Mouse (Mus musculus): Measurements from ENCODE around the gene Serpina3i. TPM values are rescaled to one million over a fixed set of nuclear protein-coding genes. Genes with fewer than 3 reads are reported as not detected.

The Serpina3i gene
- 0.27 and 0.55 TPM in 2 replicates for polyA plus RNA-seq (2012; rRNA removed)
- 0.69 and 1.4 TPM in 2 replicates for polyA plus RNA-seq (2014; fragmentation: Nextera tagmentation; extraction: Ambion mirVana)

GRCm38 (mm10) chr12:104262863-104263262 is at the start of gene Serpina3i:
Gene Serpina3i, plus strand, starts transcription at chr12:104263122.
- Histone ChIP-seq H3K4me2 (replicated peaks; ENCODE audit: low read depth, low read length, severe bottlenecking) (no peak within 1 kb of the TSS), H3K9ac (ENCODE audit: low read depth, low read length, severe bottlenecking) (no peak within 1 kb of the TSS), H3K4me3 (replicated peaks; ENCODE audit: low read length) (no peak within 1 kb of the TSS), H3K27ac (replicated peaks; ENCODE audit: low read depth, low read length) (no peak within 1 kb of the TSS), H3K4me1 (ENCODE audit: control insufficient read depth, insufficient read depth, low read length) (no peaks in the 10 kb centered on the region), H3K9me3 (ENCODE audit: control insufficient read depth, low read length) (no peaks in the 10 kb centered on the region), H3K27me3 (ENCODE audit: control insufficient read depth, insufficient read depth, low read length) (no peaks in the 10 kb centered on the region), H3K36me3 (ENCODE audit: control insufficient read depth, insufficient read depth, low read length) (no peaks in the 10 kb centered on the region)
- TF ChIP-seq POLR2A (IDR thresholded peaks at IDR 0.05; ENCODE audit: borderline replicate concordance, extremely low read depth, insufficient read depth, insufficient read length) = no peak
- DNase-seq (ENCODE audit: low spot score) (no peak), ATAC-seq (ENCODE audit: low FRiP score, low read depth) (no peak)

DNA sequence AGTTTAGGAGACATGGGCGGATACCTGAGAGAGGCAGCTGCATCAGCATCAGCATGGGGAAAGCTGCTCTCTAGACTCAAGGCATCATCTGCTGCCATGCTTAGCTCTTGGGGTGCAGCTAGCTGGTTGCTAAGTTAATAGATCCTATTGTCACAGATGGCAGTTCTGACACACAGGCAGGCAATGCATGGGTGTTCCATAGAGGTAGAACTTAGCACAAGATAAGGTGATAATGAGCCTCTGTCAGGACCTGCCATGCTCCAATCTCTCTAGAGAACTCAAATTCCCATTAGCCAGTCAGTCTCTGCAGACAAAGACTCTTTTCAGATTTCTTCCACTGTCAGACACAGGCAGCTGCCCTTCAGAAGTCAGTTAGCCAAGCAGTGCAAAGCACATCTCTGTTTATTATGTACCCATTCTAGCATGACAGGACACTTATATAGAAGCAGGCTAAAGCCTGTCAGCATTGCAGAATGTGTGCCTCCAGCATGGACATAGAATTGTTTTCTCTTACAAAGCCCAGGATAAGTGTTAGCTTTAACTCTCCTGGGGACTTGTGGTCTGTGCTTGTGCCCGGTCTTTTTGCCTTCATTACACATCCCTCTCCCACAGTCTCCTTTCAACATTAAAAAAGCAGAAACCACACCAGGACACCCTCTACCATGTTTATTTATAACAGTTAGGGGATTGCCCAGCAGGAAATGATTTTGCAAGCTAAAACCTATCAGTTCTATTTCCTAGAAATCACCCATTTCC is 49.1 kb upstream of the Serpina3i start:
- ATAC-seq (ENCODE audit: low FRiP score, low read depth) = no peak
- Histone ChIP-seq H3K36me3 (ENCODE audit: control insufficient read depth, insufficient read depth, low read length) (no peaks in the 10 kb centered on the region), H3K4me3 (replicated peaks; ENCODE audit: low read length) (no peak overlapping the region), H3K4me1 (ENCODE audit: control insufficient read depth, insufficient read depth, low read length) (no peaks in the 10 kb centered on the region), H3K9me3 (ENCODE audit: control insufficient read depth, low read length) (no peaks in the 10 kb centered on the region), H3K9ac (ENCODE audit: low read depth, low read length, severe bottlenecking) (no peak overlapping the region), H3K27me3 (ENCODE audit: control insufficient read depth, insufficient read depth, low read length) (no peaks in the 10 kb centered on the region), H3K4me2 (replicated peaks; ENCODE audit: low read depth, low read length, severe bottlenecking) (no peak overlapping the region), H3K27ac (replicated peaks; ENCODE audit: low read depth, low read length) (no peak overlapping the region)
- no peak for DNase-seq (ENCODE audit: low spot score)
- WGBS = 71% methylated on average over 2 of the region's 2 CpGs
- TF ChIP-seq POLR2A (IDR thresholded peaks at IDR 0.05; ENCODE audit: borderline replicate concordance, extremely low read depth, insufficient read depth, insufficient read length) = no peak

GRCm38 (mm10) chr12:104214445-104214753 is 48.5 kb upstream of the Serpina3i start, which contains the start of gene Serpina3f:
Gene Serpina3f, plus strand, starts transcription at chr12:104214544.
- Histone ChIP-seq H3K9me3 (ENCODE audit: control insufficient read depth, low read length) (no peaks in the 10 kb centered on the region), H3K9ac (ENCODE audit: low read depth, low read length, severe bottlenecking) (no peak within 1 kb of the TSS), H3K36me3 (ENCODE audit: control insufficient read depth, insufficient read depth, low read length) (no peaks in the 10 kb centered on the region), H3K4me3 (replicated peaks; ENCODE audit: low read length) (no peak within 1 kb of the TSS), H3K27ac (replicated peaks; ENCODE audit: low read depth, low read length) (no peak within 1 kb of the TSS), H3K4me1 (ENCODE audit: control insufficient read depth, insufficient read depth, low read length) (no peaks in the 10 kb centered on the region), H3K4me2 (replicated peaks; ENCODE audit: low read depth, low read length, severe bottlenecking) (no peak within 1 kb of the TSS), H3K27me3 (ENCODE audit: control insufficient read depth, insufficient read depth, low read length) (no peaks in the 10 kb centered on the region)
- TF ChIP-seq POLR2A (IDR thresholded peaks at IDR 0.05; ENCODE audit: borderline replicate concordance, extremely low read depth, insufficient read depth, insufficient read length) = no peak
- DNase-seq (ENCODE audit: low spot score) = no peak
- no peak for ATAC-seq (ENCODE audit: low FRiP score, low read depth)
- WGBS = 63% methylated on average over 1 of the region's 1 CpGs

GRCm38 (mm10) chr12:104215249-104215648 is 47.7 kb upstream of the Serpina3i start:
- no peak overlapping the region for H3K9ac ChIP-seq (ENCODE audit: low read depth, low read length, severe bottlenecking)
- no peak for TF ChIP-seq POLR2A (IDR thresholded peaks at IDR 0.05; ENCODE audit: borderline replicate concordance, extremely low read depth, insufficient read depth, insufficient read length)
- no peak overlapping the region for H3K4me2 ChIP-seq (replicated peaks; ENCODE audit: low read depth, low read length, severe bottlenecking)
- no peaks in the 10 kb centered on the region for H3K27me3 ChIP-seq (ENCODE audit: control insufficient read depth, insufficient read depth, low read length)
- ATAC-seq (ENCODE audit: low FRiP score, low read depth) (no peak), DNase-seq (ENCODE audit: low spot score) (no peak)
- H3K9me3 ChIP-seq (ENCODE audit: control insufficient read depth, low read length) = no peaks in the 10 kb centered on the region
- H3K4me1 ChIP-seq (ENCODE audit: control insufficient read depth, insufficient read depth, low read length) = no peaks in the 10 kb centered on the region
- H3K36me3 ChIP-seq (ENCODE audit: control insufficient read depth, insufficient read depth, low read length) = no peaks in the 10 kb centered on the region
- H3K27ac ChIP-seq (replicated peaks; ENCODE audit: low read depth, low read length) = no peak overlapping the region
- no peak overlapping the region for H3K4me3 ChIP-seq (replicated peaks; ENCODE audit: low read length)
- WGBS = 83% methylated on average over 1 of the region's 1 CpGs

GRCm38 (mm10) chr12:104221616-104222015 is 41.3 kb upstream of the Serpina3i start:
- no peaks in the 10 kb centered on the region for H3K4me1 ChIP-seq (ENCODE audit: control insufficient read depth, insufficient read depth, low read length)
- TF ChIP-seq POLR2A (IDR thresholded peaks at IDR 0.05; ENCODE audit: borderline replicate concordance, extremely low read depth, insufficient read depth, insufficient read length) = no peak
- DNase-seq (ENCODE audit: low spot score) (no peak), ATAC-seq (ENCODE audit: low FRiP score, low read depth) (no peak)
- H3K9ac ChIP-seq (ENCODE audit: low read depth, low read length, severe bottlenecking) = no peak overlapping the region
- H3K27ac ChIP-seq (replicated peaks; ENCODE audit: low read depth, low read length) = no peak overlapping the region
- no peaks in the 10 kb centered on the region for H3K36me3 ChIP-seq (ENCODE audit: control insufficient read depth, insufficient read depth, low read length)
- no peaks in the 10 kb centered on the region for H3K27me3 ChIP-seq (ENCODE audit: control insufficient read depth, insufficient read depth, low read length)
- no peak overlapping the region for H3K4me3 ChIP-seq (replicated peaks; ENCODE audit: low read length)
- 80% methylated on average over 1 of the region's 1 CpGs for WGBS
- no peaks in the 10 kb centered on the region for H3K9me3 ChIP-seq (ENCODE audit: control insufficient read depth, low read length)
- no peak overlapping the region for H3K4me2 ChIP-seq (replicated peaks; ENCODE audit: low read depth, low read length, severe bottlenecking)

Data from limb, embryonic 14.5 days (tissue).